11 mouse cellular contexts compared by ENCODE assay signal in genomic region chr11:59655337-59655736, GRCm38 (mm10). TPM values are rescaled to one million over a fixed set of nuclear protein-coding genes. Genes with fewer than 3 reads are reported as not detected.
DNase-seq lines count a peak whose midpoint lies in the region; ATAC-seq and TF ChIP-seq lines count a peak whose summit lies in the region.
"Had no signal": no experiment of that assay in that cellular context is flagged by ENCODE, and none has a peak within 500 bp of the region (broad histone marks: within the 10 kb centered on the region; RNA-seq: fewer than 3 reads in every experiment).

No protein-coding gene starts in this region.

- no peak for DNase-seq in heart, postnatal 10 days
- DNase-seq in 3T3-L1 (ENCODE audit: low read depth, low spot score), result peak; percentile 96
- DNase-seq in embryo, embryonic 9.5 days (ENCODE audit: extremely low spot score), result peak; percentile 2
- peak; percentile 87 for DNase-seq in lung, postnatal 0 days (ENCODE audit: low spot score)
- no peak for DNase-seq in layer of hippocampus, adult 18-20 months (ENCODE audit: low spot score in 2 of 2)
- no peak for DNase-seq in thymus, postnatal 36 days
- DNase-seq: midbrain, embryonic 14.5 days had no signal

- TF ChIP-seq EP300 in lung, postnatal 0 days (IDR thresholded peaks at IDR 0.05), result peak; percentile 88

- 27% methylated on average over 5 of the region's 5 CpGs for WGBS in heart, embryonic 13.5 days
- 32% methylated on average over 5 of the region's 5 CpGs for WGBS in lung, postnatal 0 days
- WGBS in hindbrain, embryonic 13.5 days, result 60% methylated on average over 5 of the region's 5 CpGs

- no peak overlapping the region for H3K9ac ChIP-seq in heart, embryonic 13.5 days
- no peak overlapping the region for H3K9ac ChIP-seq in lung, postnatal 0 days (replicated peaks; ENCODE audit: low read depth)
- H3K9ac ChIP-seq in hindbrain, embryonic 13.5 days, result no peak overlapping the region
- H3K9ac ChIP-seq: hindbrain, embryonic 15.5 days; limb, embryonic 15.5 days had no signal

- H3K36me3 ChIP-seq in heart, embryonic 13.5 days, result no peaks in the 10 kb centered on the region
- no peaks in the 10 kb centered on the region for H3K36me3 ChIP-seq in lung, postnatal 0 days (ENCODE audit: insufficient read depth, low read length)
- no peaks in the 10 kb centered on the region for H3K36me3 ChIP-seq in hindbrain, embryonic 13.5 days
- H3K36me3 ChIP-seq: hindbrain, embryonic 15.5 days; limb, embryonic 15.5 days had no signal

- no peak overlapping the region for H3K4me3 ChIP-seq in heart, embryonic 13.5 days
- H3K4me3 ChIP-seq in lung, postnatal 0 days (ENCODE audit: low read depth, low read length), result no peak overlapping the region
- no peak overlapping the region for H3K4me3 ChIP-seq in hindbrain, embryonic 13.5 days
- H3K4me3 ChIP-seq: hindbrain, embryonic 15.5 days; limb, embryonic 15.5 days had no signal

- intact Hi-C loops in heart, postnatal 10 days (cut with DNase I), result no loop called here

- peaks cover 29% of the 10 kb centered on the region for H3K4me1 ChIP-seq in heart, embryonic 13.5 days
- H3K4me1 ChIP-seq in lung, postnatal 0 days (ENCODE audit: insufficient read depth, low read depth, low read length), result peaks cover 6% of the 10 kb centered on the region; the same call in 1 of the 2 replicates
- no peaks in the 10 kb centered on the region for H3K4me1 ChIP-seq in hindbrain, embryonic 13.5 days (replicated peaks)
- H3K4me1 ChIP-seq: hindbrain, embryonic 15.5 days had no signal

- H3K27me3 ChIP-seq in heart, embryonic 13.5 days (replicated peaks), result no peaks in the 10 kb centered on the region
- H3K27me3 ChIP-seq in lung, postnatal 0 days (replicated peaks; ENCODE audit: insufficient read depth, low read length), result no peaks in the 10 kb centered on the region
- H3K27me3 ChIP-seq in hindbrain, embryonic 13.5 days, result no peaks in the 10 kb centered on the region
- H3K27me3 ChIP-seq: hindbrain, embryonic 15.5 days; limb, embryonic 15.5 days had no signal

- no peaks in the 10 kb centered on the region for H3K9me3 ChIP-seq in heart, embryonic 13.5 days
- no peaks in the 10 kb centered on the region for H3K9me3 ChIP-seq in lung, postnatal 0 days (ENCODE audit: low read length)
- no peaks in the 10 kb centered on the region for H3K9me3 ChIP-seq in hindbrain, embryonic 13.5 days
- H3K9me3 ChIP-seq: hindbrain, embryonic 15.5 days; limb, embryonic 15.5 days had no signal

- no peak for TF ChIP-seq CTCF in lung, postnatal 0 days (IDR thresholded peaks at IDR 0.05)

- H3K4me2 ChIP-seq in heart, embryonic 13.5 days, result no peak overlapping the region
- no peak overlapping the region for H3K4me2 ChIP-seq in lung, postnatal 0 days (replicated peaks; ENCODE audit: low read depth, low read length)
- no peak overlapping the region for H3K4me2 ChIP-seq in hindbrain, embryonic 13.5 days
- H3K4me2 ChIP-seq: hindbrain, embryonic 15.5 days; limb, embryonic 15.5 days had no signal

- ATAC-seq in heart, embryonic 13.5 days (ENCODE audit: extremely low read depth, insufficient number of reproducible peaks, low FRiP score, low TSS enrichment), result no peak
- ATAC-seq in lung, postnatal 0 days, result peak; percentile 89
- no peak for ATAC-seq in hindbrain, embryonic 13.5 days (ENCODE audit: low FRiP score)

- H3K27ac ChIP-seq in heart, embryonic 13.5 days (replicated peaks), result peak overlapping the region; percentile 9; the same call in 1 of the 2 replicates
- H3K27ac ChIP-seq in lung, postnatal 0 days (ENCODE audit: low read length), result peak overlapping the region; percentile 54
- no peak overlapping the region for H3K27ac ChIP-seq in hindbrain, embryonic 13.5 days
- H3K27ac ChIP-seq: hindbrain, embryonic 15.5 days; limb, embryonic 15.5 days had no signal

RNA-seq across cellular contexts. Expression of gene Mprip, which starts 5.8 kb away (rescaled TPM):
- 25.0 and 26.7 TPM in 2 replicates for polyA plus RNA-seq in heart, embryonic 13.5 days (2015; fragmentation: Nextera tagmentation; extraction: Ambion mirVana)
- 100 to 1,000 TPM; 210 to 229 TPM for total RNA-seq in heart, postnatal 10 days (2021)
- 88.0 and 114 TPM in 2 replicates for polyA plus RNA-seq in lung, postnatal 0 days (2015; fragmentation: Nextera tagmentation; extraction: Ambion mirVana)
- polyA plus RNA-seq in hindbrain, embryonic 13.5 days (2015; fragmentation: Nextera tagmentation; extraction: Ambion mirVana), result 36.6 and 37.9 TPM in 2 replicates
- total RNA-seq in layer of hippocampus, adult 18-20 months (2021), result 100 to 1,000 TPM; 283 to 287 TPM

Comparison
In these comparisons a context has a peak if more than half of its experiments do, and no peak if none do; other contexts are left out.
1. DNase-seq: peak in 3T3-L1 (single experiment), embryo, embryonic 9.5 days (single experiment) and lung, postnatal 0 days (single experiment); none in heart, postnatal 10 days (0 of 2), layer of hippocampus, adult 18-20 months (0 of 2) and thymus, postnatal 36 days (0 of 2).